Mouse (Mus musculus) kidney, adult 11 months (tissue): Measurements from ENCODE around the gene Grm8.
"Not testable (repeated sequence)": the region's sequence is repeated elsewhere in the genome, so short reads cannot be mapped to it uniquely, and the experiment has no call there.

ENCODE experiments used
- DNase-seq: peaks from one replicate; pipeline ENCODE4 v3.0.0; 2022

Grm8 gene

GRCm38 (mm10) chr6:27836159-27836558 is 298.8 kb downstream of the Grm8 start:
- DNase-seq, result no peak

- DNase-seq, result not testable (repeated sequence)
Observed at GRCm38 (mm10) chr6:27819735-27820134, 315.2 kb downstream of the Grm8 start.

- no peak for DNase-seq
Observed at GRCm38 (mm10) chr6:27812789-27813188, 322.2 kb downstream of the Grm8 start.

- DNase-seq, result no peak
Observed at GRCm38 (mm10) chr6:27809996-27810395, 325.0 kb downstream of the Grm8 start.

- DNase-seq, result no peak
Observed at GRCm38 (mm10) chr6:27806741-27807140, 328.2 kb downstream of the Grm8 start.

GRCm38 (mm10) chr6:27800881-27801572 is 334.0 kb downstream of the Grm8 start:
- DNase-seq, result no peak

- DNase-seq, result no peak
Observed at GRCm38 (mm10) chr6:27798735-27799134, 336.2 kb downstream of the Grm8 start.

- no peak for DNase-seq
Observed at GRCm38 (mm10) chr6:27789566-27789965, 345.4 kb downstream of the Grm8 start.

GRCm38 (mm10) chr6:27789151-27789550 is 345.8 kb downstream of the Grm8 start:
- DNase-seq, result no peak

GRCm38 (mm10) chr6:27782251-27782650 is 352.7 kb downstream of the Grm8 start:
- DNase-seq, result no peak

- DNase-seq, result no peak
Observed at GRCm38 (mm10) chr6:27781371-27781770, 353.6 kb downstream of the Grm8 start.

- no peak for DNase-seq
Observed at GRCm38 (mm10) chr6:27775646-27776271, 359.2 kb downstream of the Grm8 start.

- no peak for DNase-seq
Observed at GRCm38 (mm10) chr6:27762061-27762460, 372.9 kb downstream of the Grm8 start.

GRCm38 (mm10) chr6:27753290-27753829 is 381.6 kb downstream of the Grm8 start:
- no peak for DNase-seq

GRCm38 (mm10) chr6:27746493-27746892 is 388.5 kb downstream of the Grm8 start:
- DNase-seq, result no peak

GRCm38 (mm10) chr6:27745693-27746451 is 389.1 kb downstream of the Grm8 start:
- no peak for DNase-seq

- no peak for DNase-seq
Observed at GRCm38 (mm10) chr6:27689382-27689781, 445.6 kb downstream of the Grm8 start.

- no peak for DNase-seq
Observed at GRCm38 (mm10) chr6:27661747-27662435, 473.1 kb downstream of the Grm8 start.

GRCm38 (mm10) chr6:27657520-27657919 is 477.5 kb downstream of the Grm8 start:
- peak; percentile 5 for DNase-seq

GRCm38 (mm10) chr6:27646503-27646902 is 488.5 kb downstream of the Grm8 start:
- no peak for DNase-seq

- no peak for DNase-seq
Observed at GRCm38 (mm10) chr6:27645054-27645453, 489.9 kb downstream of the Grm8 start.

GRCm38 (mm10) chr6:27635898-27636297 is 499.1 kb downstream of the Grm8 start:
- no peak for DNase-seq

- no peak for DNase-seq
Observed at GRCm38 (mm10) chr6:27617472-27617871, 517.5 kb downstream of the Grm8 start.
